Mouse (Mus musculus) ES-Bruce4 (cell line): ENCODE measurements around the gene Paics. TPM values are rescaled to one million over a fixed set of nuclear protein-coding genes. Genes with fewer than 3 reads are reported as not detected.

ENCODE experiments used
- H3K27ac ChIP-seq: 2 replicates; pipeline ENCODE4 v1.5.1; 2012; ENCODE audit warnings: low read length, inconsistent platforms; ENCODE audit not compliant: insufficient read depth
- H3K27me3 ChIP-seq: 2 replicates; pipeline ENCODE4 v1.6.1; 2012; ENCODE audit warnings: mild to moderate bottlenecking, low read length, inconsistent platforms; ENCODE audit not compliant: control insufficient read depth, poor library complexity, insufficient read depth, severe bottlenecking
- H3K36me3 ChIP-seq: 2 replicates; pipeline ENCODE4 v1.6.1; 2012; ENCODE audit warnings: inconsistent platforms, mild to moderate bottlenecking, low read length, moderate library complexity; ENCODE audit not compliant: control insufficient read depth, poor library complexity, insufficient read depth, severe bottlenecking
- H3K4me1 ChIP-seq: one replicate; pipeline ENCODE4 v1.8.1; 2011; ENCODE audit warnings: low read length; ENCODE audit not compliant: control insufficient read depth, insufficient read depth
- H3K4me3 ChIP-seq: 2 replicates; pipeline ENCODE4 v1.5.1; 2011; ENCODE audit warnings: low read depth, mild to moderate bottlenecking, low read length
- H3K9ac ChIP-seq: 2 replicates; pipeline ENCODE4 v1.6.1; 2012; ENCODE audit warnings: low read depth, mild to moderate bottlenecking, inconsistent platforms; ENCODE audit not compliant: poor library complexity, severe bottlenecking
- H3K9me3 ChIP-seq: replicated peaks from 2 replicates; pipeline ENCODE4 v1.6.1; 2012; ENCODE audit warnings: mild to moderate bottlenecking, low read length, inconsistent platforms; ENCODE audit not compliant: control insufficient read depth, poor library complexity, insufficient read depth, severe bottlenecking
- CTCF ChIP-seq: IDR thresholded peaks from one replicate; pipeline ENCODE4 v1.8.1; 2011; ENCODE audit warnings: low read depth, low read length
- EP300 ChIP-seq: IDR thresholded peaks from 2 replicates; pipeline ENCODE4 v1.6.1; 2011; ENCODE audit warnings: low read depth, low read length; ENCODE audit not compliant: insufficient read depth
- POLR2A ChIP-seq: IDR thresholded peaks from one replicate; pipeline ENCODE4 v1.8.1; 2011; ENCODE audit warnings: low read length; ENCODE audit not compliant: insufficient read depth
- polyA plus RNA-seq: library from polyadenylated mRNA; stranded (reverse); fragments of >200 nt; gene quantifications from 2 replicates; pipeline ENCODE4 v1.2.4, GENCODE M21; 2011; ENCODE audit warnings: low read depth; ENCODE audit not compliant: missing spikeins, insufficient read depth, insufficient read length

Gene Paics
- 611 and 648 TPM in 2 replicates for polyA plus RNA-seq

DNA sequence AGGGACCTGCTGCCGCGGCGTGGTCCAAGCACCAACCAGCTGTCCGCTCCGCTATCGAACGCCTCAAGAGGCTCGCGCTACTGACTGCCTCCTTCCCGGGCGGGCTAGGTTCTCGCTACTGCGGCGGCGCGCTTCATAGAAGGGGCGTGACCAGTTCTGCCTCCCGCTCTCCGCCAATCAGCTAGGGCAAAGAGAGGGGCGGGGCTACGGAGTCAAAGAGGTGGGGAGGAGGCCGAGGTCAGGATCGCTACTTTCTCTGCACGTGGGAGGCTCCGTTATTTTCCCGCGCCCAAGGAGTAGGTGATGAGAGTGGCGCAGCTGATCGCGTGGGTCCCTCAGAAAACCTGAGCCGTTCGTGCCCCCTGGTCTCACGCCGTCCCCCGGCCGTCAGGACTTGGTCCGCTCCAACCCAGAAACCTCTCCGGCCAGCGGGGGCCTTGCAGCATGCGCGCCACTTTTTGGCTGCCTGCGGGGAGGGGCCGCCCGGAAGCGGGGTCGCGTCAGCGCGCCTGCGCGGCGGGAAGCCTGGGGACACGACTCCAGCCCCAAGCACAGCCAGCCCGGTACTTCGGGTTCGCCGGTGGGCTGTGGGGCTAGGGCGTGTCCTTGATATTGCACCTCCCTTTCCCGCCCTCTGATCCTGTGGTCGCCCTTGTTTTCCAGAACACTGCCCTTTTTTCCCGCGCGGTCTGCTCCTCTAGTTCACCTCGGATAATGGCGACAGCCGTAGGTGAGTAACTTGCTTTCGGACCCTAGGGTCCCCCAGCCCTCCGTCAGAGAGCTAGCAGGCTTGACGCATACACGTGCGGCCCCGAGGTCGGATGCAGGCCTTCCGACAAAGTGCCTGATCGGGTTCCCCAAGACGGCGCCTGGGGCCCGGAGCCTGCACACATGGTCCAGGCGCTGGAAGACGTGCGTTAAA, at the start of gene Paics, which contains the start of gene Ppat:
Gene Paics (plus strand): TSS at position 202 of the 922 bp plus-strand sequence.
Gene Ppat (minus strand): TSS at position 473 of the 922 bp plus-strand sequence.
- peaks cover 36% of the 10 kb centered on the region for H3K36me3 ChIP-seq
- H3K9ac ChIP-seq, result peak within 1 kb of the TSS; percentile 70
- peak within 1 kb of the TSS; percentile 86 for H3K4me3 ChIP-seq
- H3K27me3 ChIP-seq, result no peaks in the 10 kb centered on the region
- TF ChIP-seq POLR2A (peak; percentile 96), EP300 (peak; percentile 76; the same call in 1 of the 2 replicates), CTCF (no peak)
- H3K27ac ChIP-seq, result peak within 1 kb of the TSS; percentile 63
- H3K9me3 ChIP-seq, result no peaks in the 10 kb centered on the region
- no peaks in the 10 kb centered on the region for H3K4me1 ChIP-seq

GRCm38 (mm10) chr5:76902131-76902530, 49.0 kb upstream of the Paics start:
- TF ChIP-seq CTCF, result no peak
- no peak overlapping the region for H3K27ac ChIP-seq
- no peaks in the 10 kb centered on the region for H3K9me3 ChIP-seq
- no peak overlapping the region for H3K4me3 ChIP-seq
- no peaks in the 10 kb centered on the region for H3K4me1 ChIP-seq
- no peaks in the 10 kb centered on the region for H3K27me3 ChIP-seq
- peaks cover 11% of the 10 kb centered on the region; the same call in 1 of the 2 replicates for H3K36me3 ChIP-seq
- H3K9ac ChIP-seq, result no peak overlapping the region

- Histone ChIP-seq H3K27me3 (no peaks in the 10 kb centered on the region), H3K9ac (peak overlapping the region; percentile 43), H3K36me3 (peaks cover 9% of the 10 kb centered on the region; the same call in 1 of the 2 replicates), H3K4me1 (no peaks in the 10 kb centered on the region), H3K27ac (peak overlapping the region; percentile 89), H3K9me3 (no peaks in the 10 kb centered on the region), H3K4me3 (peak overlapping the region; percentile 76)
- TF ChIP-seq EP300 (no peak), POLR2A (no peak), CTCF (no peak)
Measured at GRCm38 (mm10) chr5:76904713-76905404, 46.2 kb upstream of the Paics start.

GRCm38 (mm10) chr5:76905405-76906154, 45.5 kb upstream of the Paics start, which contains the start of gene Aasdh:
Gene Aasdh (minus strand): TSS chr5:76905514.
- Histone ChIP-seq H3K4me1 (no peaks in the 10 kb centered on the region), H3K27ac (peak within 1 kb of the TSS; percentile 89), H3K9me3 (no peaks in the 10 kb centered on the region), H3K9ac (peak within 1 kb of the TSS; percentile 43), H3K36me3 (peaks cover 7% of the 10 kb centered on the region; the same call in 1 of the 2 replicates), H3K27me3 (no peaks in the 10 kb centered on the region), H3K4me3 (peak within 1 kb of the TSS; percentile 76)
- TF ChIP-seq CTCF, result no peak
- 0 out of 2 replicates have a peak, but pooled peaks have one; percentile 46 for TF ChIP-seq EP300
- TF ChIP-seq POLR2A, result peak; percentile 90

GRCm38 (mm10) chr5:76906155-76906499, 45.0 kb upstream of the Paics start:
- TF ChIP-seq CTCF (no peak), POLR2A (no peak), EP300 (no peak)
- no peaks in the 10 kb centered on the region for H3K9me3 ChIP-seq
- H3K27me3 ChIP-seq, result no peaks in the 10 kb centered on the region
- peak overlapping the region; percentile 43 for H3K9ac ChIP-seq
- H3K36me3 ChIP-seq, result peaks cover 6% of the 10 kb centered on the region; the same call in 1 of the 2 replicates
- H3K27ac ChIP-seq, result peak overlapping the region; percentile 20
- peak overlapping the region; percentile 76 for H3K4me3 ChIP-seq
- no peaks in the 10 kb centered on the region for H3K4me1 ChIP-seq
